Mouse (Mus musculus) heart, adult 8-10 months (tissue): ENCODE results near the gene 3110018I06Rik. TPM values are rescaled to one million over a fixed set of nuclear protein-coding genes. Genes with fewer than 3 reads are reported as not detected.

Experiments used
- DNase-seq: peaks from one replicate; pipeline ENCODE4 v3.0.0; 2022; ENCODE audit warnings: low spot score
- total RNA-seq, 4 experiments: library from RNA; stranded (reverse); gene quantifications; 2 replicates each; pipeline ENCODE4 v1.2.4; 2022

3110018I06Rik gene
- not detected for total RNA-seq

DNA sequence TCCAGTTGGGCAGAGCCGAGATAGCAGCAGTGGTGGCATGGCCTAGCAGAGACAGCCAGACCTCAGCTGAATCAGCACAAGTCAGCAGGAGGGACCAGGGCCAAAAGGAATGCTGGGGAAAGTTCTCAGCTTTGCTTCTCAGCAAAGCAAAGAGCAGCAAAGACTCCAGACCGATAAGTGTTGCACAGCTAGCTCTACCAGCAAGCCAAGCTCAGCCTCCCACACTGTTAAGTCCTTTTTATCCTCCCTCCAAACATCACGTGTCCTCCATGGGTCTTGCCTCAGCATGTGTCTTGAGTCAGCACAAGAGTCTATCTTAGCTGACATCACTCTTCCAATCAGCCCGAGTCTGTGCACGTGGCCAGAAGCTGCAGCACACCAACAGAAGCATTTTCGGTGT lies at the start of gene 3110018I06Rik:
3110018I06Rik (plus strand) TSS at position 262 of the 400 bp plus-strand sequence.
- no peak for DNase-seq

DNA sequence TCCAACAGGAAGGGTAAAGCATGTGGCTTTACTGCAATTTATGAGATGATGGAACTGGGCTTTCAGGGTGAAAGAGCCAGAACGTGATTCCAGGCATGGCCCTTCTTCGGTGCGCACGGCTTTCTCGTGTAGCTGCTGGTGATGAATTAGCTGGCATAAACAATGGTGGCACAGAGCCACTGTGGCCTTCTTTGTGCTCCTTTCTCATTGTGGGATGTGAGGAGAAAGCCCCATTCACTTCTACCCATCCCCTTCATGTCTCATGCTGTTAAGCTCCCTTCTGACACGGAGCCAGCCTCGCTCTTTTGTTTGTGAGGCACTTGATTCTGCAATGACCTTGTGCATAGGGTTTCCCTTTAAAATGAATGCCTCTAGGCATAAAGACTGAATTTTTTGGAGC lies 43.8 kb upstream of the 3110018I06Rik start:
- DNase-seq = no peak

- no peak for DNase-seq
Observed at GRCm38 (mm10) chr12:107457835-107458234, 30.6 kb upstream of the 3110018I06Rik start.

GRCm38 (mm10) chr12:107464731-107465130 lies 23.7 kb upstream of the 3110018I06Rik start:
- peak; percentile 3 for DNase-seq

DNA sequence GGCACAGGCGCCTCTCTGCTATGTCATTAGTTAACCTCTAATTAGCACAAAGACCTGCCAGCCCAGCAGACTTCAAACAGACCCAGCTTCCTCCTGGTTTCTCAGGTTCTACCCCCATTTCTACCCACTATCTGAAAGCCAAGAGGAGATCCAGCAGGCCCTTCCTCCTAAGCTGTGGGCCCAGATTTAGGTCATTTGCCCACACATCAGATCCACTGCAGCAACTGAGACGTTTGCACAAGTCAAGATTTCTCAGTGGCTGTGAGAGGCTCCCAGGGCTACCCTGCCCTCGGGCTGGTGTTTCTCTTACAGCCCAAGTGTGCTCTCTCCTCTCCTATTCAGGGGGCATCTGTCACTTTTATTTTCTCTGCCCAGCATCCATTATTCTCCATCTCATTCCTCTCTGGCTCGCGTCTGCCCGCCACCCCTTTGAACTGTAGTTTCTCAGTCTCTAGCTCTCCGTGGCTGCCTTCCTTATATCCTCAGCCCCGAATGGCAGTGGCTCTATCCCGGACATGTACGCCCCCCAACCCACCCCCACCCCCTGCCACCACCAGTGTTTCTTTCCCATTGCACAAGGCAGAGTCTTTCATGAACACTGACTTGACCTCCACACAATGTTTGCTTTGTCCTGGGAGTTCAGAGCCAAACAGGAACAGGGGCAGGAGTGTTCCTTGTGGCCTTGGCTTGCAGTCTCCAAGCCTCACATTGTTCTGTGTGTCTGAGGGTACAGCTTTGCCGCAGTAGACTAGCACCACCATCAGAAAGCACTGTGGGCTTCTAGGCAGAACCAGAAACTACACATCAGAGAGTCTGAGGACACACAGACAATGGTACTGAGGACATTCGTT lies 11.8 kb upstream of the 3110018I06Rik start:
- DNase-seq = no peak

DNA sequence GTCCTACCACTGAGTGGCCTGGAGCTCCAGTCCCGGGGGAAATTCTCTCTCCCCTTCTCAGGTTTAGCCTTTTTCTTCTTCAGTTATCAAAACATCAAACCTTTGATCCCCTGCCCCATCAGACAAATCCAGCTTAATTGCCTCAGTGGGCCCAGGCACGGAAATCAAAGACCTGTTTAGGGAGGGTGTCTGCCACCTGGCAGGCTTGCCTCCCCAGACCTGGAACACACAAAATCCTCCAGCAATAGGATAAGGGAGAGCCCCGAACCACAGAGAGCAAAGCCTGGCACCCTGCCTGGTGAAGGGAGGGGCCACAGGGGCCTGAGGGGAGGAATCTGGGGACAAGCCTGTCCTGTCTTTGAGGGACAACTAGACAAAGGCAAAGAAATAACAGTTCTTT lies 9.1 kb upstream of the 3110018I06Rik start:
- no peak for DNase-seq

GRCm38 (mm10) chr12:107483031-107483430 lies 5.4 kb upstream of the 3110018I06Rik start:
- DNase-seq = no peak

DNA sequence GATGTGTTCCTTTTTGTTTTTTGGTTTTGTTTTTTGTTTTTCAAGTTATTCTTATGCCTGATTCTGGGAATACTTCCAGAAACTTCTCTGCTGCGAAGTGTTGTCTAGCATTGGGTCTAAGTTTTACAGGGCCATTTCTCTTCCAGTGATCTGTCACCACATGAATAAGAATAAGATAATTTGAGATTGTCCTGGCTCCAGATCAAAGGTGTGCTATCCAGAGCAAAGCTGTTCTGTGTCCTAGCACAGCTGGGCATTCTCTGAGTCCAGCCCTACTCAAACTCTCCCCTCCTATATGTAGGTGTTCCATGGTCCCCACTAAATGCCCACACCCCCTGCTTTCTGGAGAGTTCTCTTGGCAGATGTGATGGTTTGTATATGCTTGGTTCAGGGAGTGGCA lies 2.9 kb downstream of the 3110018I06Rik start:
- DNase-seq = no peak

DNA sequence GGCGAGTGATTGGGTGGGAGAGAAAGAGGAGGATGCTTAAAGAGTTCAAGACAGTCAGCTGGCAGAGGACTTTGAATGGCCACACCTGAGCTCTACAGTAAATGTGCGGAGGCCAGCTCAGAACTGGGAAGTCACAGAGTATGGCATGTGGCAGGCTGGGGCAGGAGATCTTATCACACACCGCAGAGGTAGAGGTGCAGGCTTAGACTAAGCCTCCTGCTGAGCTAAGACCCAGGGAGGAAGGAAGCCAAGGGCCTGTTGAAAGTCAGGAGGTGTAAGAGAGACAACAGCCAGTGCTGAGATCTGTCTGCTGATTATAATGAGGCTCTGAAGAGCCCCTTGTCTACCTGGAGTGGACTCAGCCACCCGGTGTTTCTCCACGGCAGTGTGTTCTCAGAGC lies 8.5 kb downstream of the 3110018I06Rik start:
- no peak for DNase-seq

GRCm38 (mm10) chr12:107509661-107510237 lies 21.3 kb downstream of the 3110018I06Rik start:
- DNase-seq = no peak

- no peak for DNase-seq
Observed at GRCm38 (mm10) chr12:107511112-107511511, 22.7 kb downstream of the 3110018I06Rik start.

DNA sequence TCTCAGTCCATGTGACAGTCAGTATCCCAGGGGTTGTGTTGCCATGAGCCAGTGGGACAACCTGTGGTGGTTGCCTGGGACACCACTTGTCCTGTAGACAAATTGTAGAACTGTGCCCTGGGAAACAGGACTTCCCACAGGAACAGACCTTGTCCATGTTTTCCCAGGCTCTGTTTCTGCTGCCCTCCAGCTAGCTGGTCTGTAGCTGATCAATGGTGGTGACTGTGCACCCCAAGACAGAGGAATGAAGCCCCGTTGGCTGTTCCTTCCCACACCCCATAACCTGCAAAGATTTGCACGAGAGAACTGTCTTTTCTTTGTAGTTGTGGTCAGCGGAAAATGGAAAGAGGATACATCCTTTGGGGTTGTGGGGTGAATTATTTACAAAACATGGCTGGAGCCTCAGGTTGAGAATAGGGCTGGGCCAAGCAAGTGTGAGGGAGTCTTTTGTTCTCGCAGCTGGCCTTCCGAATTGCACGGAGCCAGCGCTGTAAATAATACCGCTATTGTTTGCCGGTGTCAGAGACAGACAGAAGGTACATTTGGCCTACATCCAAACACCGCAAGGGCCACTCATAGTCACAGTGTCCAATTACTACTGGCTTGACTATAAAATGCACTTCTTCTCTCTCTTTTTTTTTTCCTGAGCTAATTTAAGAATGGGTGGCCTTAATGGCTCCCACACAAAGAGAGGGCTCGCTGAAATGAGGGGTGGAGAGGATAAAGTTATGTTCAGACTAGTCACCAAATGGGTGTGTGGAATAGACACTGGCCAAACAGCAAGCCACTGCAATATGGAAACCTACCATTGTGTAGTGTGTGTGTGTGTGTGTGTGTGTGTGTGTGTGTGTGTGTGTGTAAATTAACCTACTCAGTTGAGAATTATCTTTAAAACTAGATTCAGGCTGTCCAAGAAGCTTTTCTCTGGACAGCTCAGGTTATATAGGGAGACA lies 28.1 kb downstream of the 3110018I06Rik start:
- DNase-seq = no peak

- no peak for DNase-seq
Observed at GRCm38 (mm10) chr12:107520941-107521340, 32.5 kb downstream of the 3110018I06Rik start.

DNA sequence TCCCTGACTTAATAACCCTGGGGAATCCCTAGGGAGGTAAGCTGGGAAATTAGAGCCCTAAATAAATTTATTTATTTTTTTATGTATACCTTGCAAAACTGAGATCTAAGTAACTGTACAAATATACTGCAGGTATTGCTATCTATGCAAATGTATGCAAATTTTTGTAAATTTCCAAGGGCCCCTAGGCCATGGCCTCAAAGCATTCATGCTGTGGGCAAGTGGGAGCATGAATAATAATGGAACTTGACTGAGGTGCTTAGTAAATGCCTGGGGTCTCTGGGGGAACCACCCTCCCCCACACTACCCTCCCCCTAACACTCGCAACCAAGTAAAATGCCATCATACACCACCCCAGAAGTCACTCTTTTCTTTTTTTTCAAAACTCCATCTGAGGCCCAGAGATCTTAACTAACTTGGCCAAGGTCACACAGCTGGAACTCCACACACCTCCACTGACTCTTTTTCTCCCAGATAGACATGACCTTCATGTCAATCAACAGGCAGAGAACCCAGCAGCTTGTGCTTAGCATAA lies 40.0 kb downstream of the 3110018I06Rik start:
- no peak for DNase-seq

DNA sequence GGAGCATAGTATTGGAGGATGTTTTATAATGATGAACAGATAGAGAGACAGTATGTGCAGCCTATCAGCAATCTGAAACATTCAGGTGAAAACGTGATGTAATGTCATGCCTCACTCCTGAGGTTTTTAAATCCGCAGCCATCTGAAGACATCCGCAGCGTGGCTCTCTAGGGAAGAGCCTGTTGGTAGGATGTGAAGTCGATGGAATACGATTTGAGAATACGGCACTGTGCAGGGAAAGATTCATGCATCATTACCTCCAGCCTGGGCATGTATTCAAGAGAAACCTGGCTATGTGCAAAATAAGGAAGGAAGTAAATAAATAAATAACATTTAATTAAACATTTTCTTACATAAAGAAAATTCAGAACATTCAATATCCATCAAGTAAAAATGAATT lies 44.4 kb downstream of the 3110018I06Rik start:
- DNase-seq = no peak
